Mouse (Mus musculus) CH12.LX (cell line): ENCODE results near the gene Dido1. TPM values are rescaled to one million over a fixed set of nuclear protein-coding genes. Genes with fewer than 3 reads are reported as not detected.

Experiments used
- DNase-seq: peaks from one replicate; pipeline ENCODE4 v3.0.0-alpha.2; 2013; ENCODE audit errors: extremely low read depth
- H3K27ac ChIP-seq: 2 replicates; pipeline ENCODE4 v1.5.1; 2012; ENCODE audit warnings: low read depth, mild to moderate bottlenecking, control low read depth, moderate library complexity; ENCODE audit not compliant: insufficient read depth
- H3K27me3 ChIP-seq: replicated peaks from 2 replicates; pipeline ENCODE3; 2012; ENCODE audit warnings: inconsistent platforms
- H3K36me3 ChIP-seq, 2 experiments: replicated peaks in 1 of 2; 2 replicates each; pipeline versions ENCODE3 to v1.6.1; 2012; ENCODE audit warnings: inconsistent platforms in 1 of 2, low read length in 1 of 2, mild to moderate bottlenecking in 1 of 2, mixed read lengths in 1 of 2, moderate library complexity in 1 of 2; ENCODE audit not compliant: control insufficient read depth in 1 of 2, insufficient read depth in 1 of 2
- H3K4me1 ChIP-seq, 2 experiments: 2 replicates each; pipeline ENCODE4 v1.6.1; 2012; ENCODE audit warnings: inconsistent platforms in 1 of 2, moderate library complexity in 1 of 2; ENCODE audit not compliant: insufficient read depth in 2 of 2, control insufficient read depth in 1 of 2
- H3K4me2 ChIP-seq: 2 replicates; pipeline ENCODE4 v1.6.1; 2012; ENCODE audit warnings: low read depth, mild to moderate bottlenecking, control low read depth; ENCODE audit not compliant: poor library complexity, insufficient read depth, severe bottlenecking
- H3K4me3 ChIP-seq, 3 experiments: fragments of 150-350 bp in 1 of 3; sonication (generic) in 1 of 3; replicated peaks in 1 of 3; 2 replicates each; pipeline versions ENCODE3 to v1.5.1; 2011 to 2012; ENCODE audit warnings: low read depth in 2 of 3, low read length in 2 of 3, mild to moderate bottlenecking in 2 of 3, moderate library complexity in 2 of 3, control low read depth in 1 of 3, improper control_type of control experiment in 1 of 3, inconsistent platforms in 1 of 3, mixed read lengths in 1 of 3; ENCODE audit not compliant: poor library complexity in 1 of 3
- H3K79me2 ChIP-seq: replicated peaks from 2 replicates; pipeline ENCODE4 v1.6.1; 2012; ENCODE audit warnings: mild to moderate bottlenecking, moderate library complexity; ENCODE audit not compliant: control insufficient read depth, poor library complexity, insufficient read depth, severe bottlenecking; ENCODE audit errors: extremely low read depth
- H3K9ac ChIP-seq: 2 replicates; pipeline ENCODE4 v1.6.1; 2012; ENCODE audit warnings: low read depth, mild to moderate bottlenecking, control low read depth, moderate library complexity; ENCODE audit not compliant: insufficient read depth
- H3K9me3 ChIP-seq: replicated peaks from 2 replicates; pipeline ENCODE3; 2012; ENCODE audit warnings: low read length, inconsistent platforms, mixed read lengths
- BHLHE40 ChIP-seq: IDR thresholded peaks from 2 replicates; pipeline ENCODE4 v1.6.1; 2011; ENCODE audit warnings: mild to moderate bottlenecking, low read depth, low read length, improper control_type of control experiment
- EP300 ChIP-seq: IDR thresholded peaks from 2 replicates; pipeline ENCODE4 v1.6.1; 2011; ENCODE audit warnings: low read length, improper control_type of control experiment
- ETS1 ChIP-seq: conservative IDR thresholded peaks from 2 replicates; pipeline ENCODE4 v1.6.1; 2012; ENCODE audit warnings: low read depth, mild to moderate bottlenecking, inconsistent platforms, low read length, improper control_type of control experiment, moderate library complexity
- GABPA ChIP-seq: IDR thresholded peaks from 2 replicates; pipeline ENCODE4 v1.6.1; 2012; ENCODE audit warnings: low read depth, low read length, improper control_type of control experiment, inconsistent platforms; ENCODE audit not compliant: insufficient replicate concordance
- HCFC1 ChIP-seq: IDR thresholded peaks from 2 replicates; pipeline ENCODE4 v1.6.1; 2012; ENCODE audit warnings: low read depth, mild to moderate bottlenecking, inconsistent platforms, low read length, improper control_type of control experiment
- JUN ChIP-seq: IDR thresholded peaks from 2 replicates; pipeline ENCODE4 v1.6.1; 2011; ENCODE audit warnings: low read depth, mild to moderate bottlenecking, low read length, improper control_type of control experiment, moderate library complexity; ENCODE audit not compliant: insufficient read depth
- JUND ChIP-seq: conservative IDR thresholded peaks from 2 replicates; pipeline ENCODE4 v1.6.1; 2011; ENCODE audit warnings: low read depth, low read length, improper control_type of control experiment
- MAX ChIP-seq: IDR thresholded peaks from 2 replicates; pipeline ENCODE4 v1.6.1; 2011; ENCODE audit warnings: low read length, improper control_type of control experiment
- MEF2A ChIP-seq: IDR thresholded peaks from 2 replicates; pipeline ENCODE4 v1.6.1; 2014; ENCODE audit warnings: low read depth, mild to moderate bottlenecking, inconsistent platforms, low read length, improper control_type of control experiment, borderline replicate concordance
- MYC ChIP-seq: IDR thresholded peaks from 2 replicates; pipeline ENCODE4 v1.6.1; 2011; ENCODE audit warnings: low read depth, mild to moderate bottlenecking, improper control_type of control experiment, low read length
- NRF1 ChIP-seq: IDR thresholded peaks from 2 replicates; pipeline ENCODE4 v1.6.1; 2014; ENCODE audit warnings: low read depth, mild to moderate bottlenecking, inconsistent platforms, low read length, improper control_type of control experiment, moderate library complexity
- PAX5 ChIP-seq: IDR thresholded peaks from 2 replicates; pipeline ENCODE4 v1.6.1; 2012; ENCODE audit warnings: low read length, inconsistent platforms, mixed read lengths
- RAD21 ChIP-seq: IDR thresholded peaks from 2 replicates; pipeline ENCODE4 v1.6.1; 2011; ENCODE audit warnings: low read depth, mild to moderate bottlenecking, low read length, improper control_type of control experiment, moderate library complexity
- RCOR1 ChIP-seq: conservative IDR thresholded peaks from 2 replicates; pipeline ENCODE4 v1.6.1; 2012; ENCODE audit warnings: low read depth, mild to moderate bottlenecking, inconsistent platforms, low read length, improper control_type of control experiment
- SIN3A ChIP-seq: IDR thresholded peaks from 2 replicates; pipeline ENCODE4 v1.6.1; 2012; ENCODE audit warnings: low read length, improper control_type of control experiment, inconsistent platforms
- SMC3 ChIP-seq: IDR thresholded peaks from 2 replicates; pipeline ENCODE4 v1.6.1; 2011; ENCODE audit warnings: low read depth, low read length, improper control_type of control experiment
- TCF12 ChIP-seq: IDR thresholded peaks from 2 replicates; pipeline ENCODE4 v1.6.1; 2014; ENCODE audit warnings: low read depth, mild to moderate bottlenecking, inconsistent platforms, low read length, improper control_type of control experiment
- UBTF ChIP-seq: IDR thresholded peaks from 2 replicates; pipeline ENCODE4 v1.6.1; 2012; ENCODE audit warnings: low read depth, mild to moderate bottlenecking, inconsistent platforms, low read length, improper control_type of control experiment, moderate library complexity
- USF1 ChIP-seq: IDR thresholded peaks from 2 replicates; pipeline ENCODE4 v1.6.1; 2014; ENCODE audit warnings: low read depth, mild to moderate bottlenecking, inconsistent platforms, low read length, improper control_type of control experiment
- ZNF384 ChIP-seq: IDR thresholded peaks from 2 replicates; pipeline ENCODE4 v1.6.1; 2012; ENCODE audit warnings: low read depth, low read length, improper control_type of control experiment, inconsistent platforms
- dilution Hi-C: fragments of 300-500 bp; cut with MboI; formaldehyde crosslinking; loops from 2 replicates; pipeline ENCODE4 v1.14.3; 2020; ENCODE audit warnings: low sequenced_read_pairs; ENCODE audit not compliant: extremely low pct_unique_long_range_greater_than_20kb, extremely low pct_ligation_motif_present
- in situ Hi-C: fragments of 300-500 bp; cut with MboI; formaldehyde crosslinking; loops from 3 replicates; pipeline ENCODE4 v1.14.3; 2019; ENCODE audit warnings: low sequenced_read_pairs, low pct_ligation_motif_present, low pct_unique_long_range_greater_than_20kb, mixed read lengths
- polyA plus RNA-seq: library from polyadenylated mRNA; unstranded; fragments of >175 nt; gene quantifications from 2 replicates; pipeline ENCODE4 v1.2.1, GENCODE M21; 2012; ENCODE audit warnings: low read depth; ENCODE audit not compliant: insufficient read length
- total RNA-seq, 2 experiments: library from RNA; depleted of rRNA; stranded (reverse); fragments of 300-350 nt in 1 of 2; fragments of >200 nt in 1 of 2; gene quantifications; 2 replicates each; pipeline ENCODE4 v1.2.3; 2012 to 2014

Dido1 gene
- total and polyA plus RNA-seq, 3 experiments = 16.4 to 25.0 (median 24.9) TPM

- no peak for DNase-seq
- TF ChIP-seq MYC = no peak
- no peak for TF ChIP-seq TCF12
- no peak for TF ChIP-seq SIN3A
- TF ChIP-seq GABPA = no peak
- no peak for TF ChIP-seq JUND
- TF ChIP-seq RAD21 = no peak
- no peak for TF ChIP-seq MAX
- TF ChIP-seq RCOR1 = no peak
- no peak for TF ChIP-seq HCFC1
- TF ChIP-seq PAX5 = no peak
- no peak for TF ChIP-seq ZNF384
- TF ChIP-seq JUN = no peak
- TF ChIP-seq UBTF = no peak
- TF ChIP-seq BHLHE40 = no peak
- TF ChIP-seq MEF2A = no peak
- no peak for TF ChIP-seq EP300
- TF ChIP-seq SMC3 = no peak
- no peak for TF ChIP-seq USF1
- TF ChIP-seq NRF1 = no peak
- no peak for TF ChIP-seq ETS1
- in situ Hi-C loops (no loop called here), dilution Hi-C loops (no loop called here)
- peaks cover 5 to 73% of the 10 kb centered on the region in 2 experiments for H3K36me3 ChIP-seq
- peaks cover 2 to 6% of the 10 kb centered on the region in 2 experiments; a peak in 1 of 4 replicates for H3K4me1 ChIP-seq
- H3K4me2 ChIP-seq = no peak overlapping the region
- no peaks in the 10 kb centered on the region for H3K27me3 ChIP-seq
- H3K9ac ChIP-seq = no peak overlapping the region
- no peaks in the 10 kb centered on the region for H3K9me3 ChIP-seq
- H3K27ac ChIP-seq = no peak overlapping the region
- no peak overlapping the region for H3K4me3 ChIP-seq
- no peaks in the 10 kb centered on the region for H3K79me2 ChIP-seq
Measured at GRCm38 (mm10) chr2:180610283-180610682, 99.5 kb downstream of the Dido1 start.

Other genes with a start within 250 kb of the Dido1 start
- not detected in 2 replicates for gene Ntsr1, start 210.0 kb downstream of the Dido1 start, total RNA-seq (2012; rRNA removed)
- not detected in 2 replicates for gene Ntsr1, start 210.0 kb downstream of the Dido1 start, total RNA-seq (2014; rRNA removed)
- not detected in 2 replicates for gene Ntsr1, start 210.0 kb downstream of the Dido1 start, polyA plus RNA-seq
- gene Mrgbp, start 128.7 kb downstream of the Dido1 start, total RNA-seq (2012; rRNA removed) = 31.2 and 39.7 TPM in 2 replicates
- 64.6 and 65.5 TPM in 2 replicates for gene Mrgbp, start 128.7 kb downstream of the Dido1 start, total RNA-seq (2014; rRNA removed)
- gene Mrgbp, start 128.7 kb downstream of the Dido1 start, polyA plus RNA-seq = 47.5 and 54.6 TPM in 2 replicates
- 79.1 and 79.8 TPM in 2 replicates for gene Ogfr, start 120.8 kb downstream of the Dido1 start, total RNA-seq (2012; rRNA removed)
- 57.3 and 58.3 TPM in 2 replicates for gene Ogfr, start 120.8 kb downstream of the Dido1 start, total RNA-seq (2014; rRNA removed)
- gene Ogfr, start 120.8 kb downstream of the Dido1 start, polyA plus RNA-seq = 67.0 and 82.9 TPM in 2 replicates
- gene Col9a3, start 112.2 kb downstream of the Dido1 start, total RNA-seq (2012; rRNA removed) = 1.9 and 2.0 TPM in 2 replicates
- gene Col9a3, start 112.2 kb downstream of the Dido1 start, total RNA-seq (2014; rRNA removed) = 0.56 and 0.57 TPM in 2 replicates
- gene Col9a3, start 112.2 kb downstream of the Dido1 start, polyA plus RNA-seq = 0.87 and 2.1 TPM in 2 replicates
- not detected in 2 replicates for gene Tcfl5, start 67.3 kb downstream of the Dido1 start, total RNA-seq (2012; rRNA removed)
- not detected in 2 replicates for gene Tcfl5, start 67.3 kb downstream of the Dido1 start, total RNA-seq (2014; rRNA removed)
- gene Tcfl5, start 67.3 kb downstream of the Dido1 start, polyA plus RNA-seq = not detected in 2 replicates
- 15.6 and 21.7 TPM in 2 replicates for gene Gid8, start 118 bp upstream of the Dido1 start, total RNA-seq (2012; rRNA removed)
- 32.1 and 32.5 TPM in 2 replicates for gene Gid8, start 118 bp upstream of the Dido1 start, total RNA-seq (2014; rRNA removed)
- 44.1 and 45.4 TPM in 2 replicates for gene Gid8, start 118 bp upstream of the Dido1 start, polyA plus RNA-seq
- 13.4 and 16.2 TPM in 2 replicates for gene Slc17a9, start 15.3 kb upstream of the Dido1 start, total RNA-seq (2012; rRNA removed)
- gene Slc17a9, start 15.3 kb upstream of the Dido1 start, total RNA-seq (2014; rRNA removed) = 6.5 and 7.2 TPM in 2 replicates
- gene Slc17a9, start 15.3 kb upstream of the Dido1 start, polyA plus RNA-seq = 23.7 and 26.0 TPM in 2 replicates
- gene Bhlhe23, start 66.9 kb upstream of the Dido1 start, total RNA-seq (2012; rRNA removed) = not detected in 2 replicates
- gene Bhlhe23, start 66.9 kb upstream of the Dido1 start, total RNA-seq (2014; rRNA removed) = not detected in 2 replicates
- not detected in 2 replicates for gene Bhlhe23, start 66.9 kb upstream of the Dido1 start, polyA plus RNA-seq
- gene Ythdf1, start 210.9 kb upstream of the Dido1 start, total RNA-seq (2012; rRNA removed) = 27.5 and 33.1 TPM in 2 replicates
- 40.7 and 42.5 TPM in 2 replicates for gene Ythdf1, start 210.9 kb upstream of the Dido1 start, total RNA-seq (2014; rRNA removed)
- gene Ythdf1, start 210.9 kb upstream of the Dido1 start, polyA plus RNA-seq = 57.4 and 67.0 TPM in 2 replicates
- gene Birc7, start 219.0 kb upstream of the Dido1 start, total RNA-seq (2012; rRNA removed) = not detected in 2 replicates
- gene Birc7, start 219.0 kb upstream of the Dido1 start, total RNA-seq (2014; rRNA removed) = not detected in 2 replicates
- not detected in 2 replicates for gene Birc7, start 219.0 kb upstream of the Dido1 start, polyA plus RNA-seq
- not detected in 2 replicates for gene Nkain4, start 244.7 kb upstream of the Dido1 start, total RNA-seq (2012; rRNA removed)
- not detected in 2 replicates for gene Nkain4, start 244.7 kb upstream of the Dido1 start, total RNA-seq (2014; rRNA removed)
- gene Nkain4, start 244.7 kb upstream of the Dido1 start, polyA plus RNA-seq = not detected in 2 replicates